Mouse (Mus musculus): ENCODE data around the gene Gnaq.

DNA sequence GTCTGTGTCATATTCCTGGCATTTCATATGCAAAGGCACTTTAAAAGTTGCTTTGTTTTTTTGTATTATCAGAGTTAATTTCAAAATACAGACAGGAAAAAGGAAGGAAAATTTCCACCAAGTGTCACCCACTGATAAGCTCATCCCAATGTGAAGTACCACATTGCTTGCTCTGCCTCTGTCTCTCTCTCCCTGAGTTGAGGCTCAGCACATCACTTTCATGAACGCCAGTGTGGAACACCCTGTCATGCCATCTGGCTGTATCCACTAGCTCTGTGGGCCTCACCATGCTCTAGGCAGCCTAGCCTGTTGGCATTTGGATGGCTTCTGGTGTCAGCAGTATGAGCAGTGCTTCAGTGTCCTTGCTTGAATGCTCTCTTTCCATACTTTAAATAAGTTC lies 122.2 kb downstream of the Gnaq start:
- TF ChIP-seq GATA1 (IDR thresholded peaks at IDR 0.05; ENCODE audit: borderline replicate concordance, low read length) (peak; percentile 69; the same call in 1 of the 3 replicates), FLI1 (IDR thresholded peaks at IDR 0.05; ENCODE audit: low read length) (no peak)
